Mouse (Mus musculus) small intestine, adult 2 months (tissue): ENCODE measurements around the gene Sephs1. TPM values are rescaled to one million over a fixed set of nuclear protein-coding genes. Genes with fewer than 3 reads are reported as not detected.
"Not testable (repeated sequence)": the region's sequence is repeated elsewhere in the genome, so short reads cannot be mapped to it uniquely, and the experiment has no call there.

ENCODE experiments used
- H3K27ac ChIP-seq: fragments of 200-500 bp; 2 replicates; pipeline ENCODE4 v1.5.1; 2012; ENCODE audit warnings: low read depth, low read length, control low read depth, inconsistent platforms; ENCODE audit not compliant: insufficient read depth
- H3K27me3 ChIP-seq: fragments of 200-500 bp; 2 replicates; pipeline ENCODE4 v1.6.1; 2012; ENCODE audit warnings: mild to moderate bottlenecking, moderate library complexity, low read length, inconsistent platforms; ENCODE audit not compliant: control insufficient read depth, insufficient read depth
- H3K36me3 ChIP-seq: fragments of 200-500 bp; 2 replicates; pipeline ENCODE4 v1.6.1; 2012; ENCODE audit warnings: mild to moderate bottlenecking, low read length, control low read depth, inconsistent platforms; ENCODE audit not compliant: control insufficient read depth, insufficient read depth
- H3K4me1 ChIP-seq: fragments of 200-500 bp; 2 replicates; pipeline ENCODE4 v1.6.1; 2012; ENCODE audit warnings: low read length, inconsistent platforms, mixed read lengths; ENCODE audit not compliant: control insufficient read depth, insufficient read depth, insufficient read length
- H3K4me3 ChIP-seq: fragments of 200-500 bp; 2 replicates; pipeline ENCODE4 v1.5.1; 2012; ENCODE audit warnings: low read depth, mild to moderate bottlenecking, control low read depth, inconsistent platforms, low read length, moderate library complexity
- CTCF ChIP-seq: fragments of 200-500 bp; IDR thresholded peaks from 2 replicates; pipeline ENCODE4 v1.5.1; 2012; ENCODE audit warnings: low read depth, mild to moderate bottlenecking, control low read depth, inconsistent platforms, low read length, moderate library complexity, mixed read lengths; ENCODE audit not compliant: insufficient replicate concordance, insufficient read length; ENCODE audit errors: extremely low read depth
- POLR2A ChIP-seq: fragments of 200-500 bp; IDR thresholded peaks from 2 replicates; pipeline ENCODE4 v1.6.1; 2012; ENCODE audit warnings: low read depth, mild to moderate bottlenecking, control low read depth, inconsistent platforms, low read length, moderate library complexity
- WGBS: fragments of 180-500 bp; shearing (Covaris S2); methylation state at CpG from one replicate; pipeline ENCODE4 v1.1.7; 2018; 5-methylcytosine and 5-hydroxymethylcytosine counted together
- polyA plus RNA-seq: library from polyadenylated mRNA; depleted of rRNA; stranded (reverse); fragments of >200 nt; gene quantifications from 2 replicates; pipeline ENCODE4 v1.2.3, GENCODE M21; 2012; rRNA removed

Gene Sephs1
- polyA plus RNA-seq, 1 experiment, result 12.1 TPM

DNA sequence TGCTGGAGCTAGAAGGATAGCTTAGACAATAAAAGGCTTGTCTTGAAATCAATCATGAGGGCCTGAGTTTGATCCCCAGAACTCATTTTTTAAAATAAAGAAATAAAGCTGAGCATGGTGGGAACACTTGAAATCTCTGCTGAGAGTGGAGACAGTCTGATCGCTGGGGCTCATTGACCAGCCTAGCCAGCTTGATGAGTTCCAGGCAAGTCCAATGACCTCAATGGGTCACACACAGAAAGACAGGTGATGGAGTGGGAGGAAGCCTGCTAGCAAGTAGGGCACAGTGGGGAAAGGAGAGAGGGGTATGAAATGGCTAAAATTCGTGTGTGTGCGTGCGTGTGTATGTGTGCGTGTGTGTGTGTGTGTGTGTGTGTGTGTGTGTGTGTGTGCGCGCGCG, 53.2 kb downstream of the Sephs1 start:
- no peak overlapping the region for H3K4me3 ChIP-seq
- no peaks in the 10 kb centered on the region for H3K4me1 ChIP-seq
- H3K27ac ChIP-seq, result no peak overlapping the region
- TF ChIP-seq CTCF (no peak), POLR2A (no peak)
- H3K27me3 ChIP-seq, result no peaks in the 10 kb centered on the region
- WGBS, result 95% methylated on average over 9 of the region's 9 CpGs
- peaks cover 74% of the 10 kb centered on the region for H3K36me3 ChIP-seq

DNA sequence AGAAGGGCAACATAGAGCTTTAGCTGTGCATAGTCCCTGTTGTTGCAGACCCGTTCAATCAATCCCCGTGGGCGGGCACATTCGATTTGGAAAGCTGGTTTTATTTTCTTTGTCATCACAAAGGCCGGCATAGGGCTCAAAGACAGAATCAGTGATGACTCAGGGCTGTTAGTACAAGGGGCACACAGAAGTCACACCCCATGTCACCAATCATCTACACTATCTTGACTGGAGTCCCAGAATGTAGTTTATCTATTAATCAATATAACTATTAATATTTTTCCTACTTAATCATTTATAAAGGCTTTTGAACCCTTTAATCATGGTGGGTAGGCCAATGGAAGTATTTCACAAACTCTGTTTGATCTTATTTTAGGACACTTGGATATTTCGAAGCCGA, 56.6 kb downstream of the Sephs1 start:
- Histone ChIP-seq H3K4me3 (no peak overlapping the region), H3K36me3 (peaks cover 57% of the 10 kb centered on the region), H3K27me3 (no peaks in the 10 kb centered on the region), H3K4me1 (no peaks in the 10 kb centered on the region), H3K27ac (no peak overlapping the region)
- 72% methylated on average over 7 of the region's 7 CpGs for WGBS
- TF ChIP-seq CTCF (no peak), POLR2A (no peak)

DNA sequence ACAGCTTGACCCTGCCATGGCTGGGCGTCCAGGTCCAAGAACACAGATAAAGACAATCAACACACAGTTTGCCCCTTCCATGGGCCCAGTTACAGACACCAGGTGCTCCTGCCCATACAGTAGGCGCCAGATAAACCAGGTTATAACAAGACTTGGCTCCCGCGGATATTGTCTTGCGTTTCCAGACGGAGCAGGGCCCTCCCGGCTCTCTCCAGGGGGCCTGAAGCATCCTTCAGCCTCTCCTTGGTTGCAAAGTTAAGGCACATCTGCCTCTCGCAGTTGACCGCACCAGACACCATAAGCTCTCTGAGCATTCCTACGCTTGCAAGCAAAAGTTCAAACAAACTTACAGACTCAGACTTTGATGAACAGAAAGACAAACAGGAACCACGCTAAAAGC, 59.5 kb downstream of the Sephs1 start:
- no peak for TF ChIP-seq POLR2A
- TF ChIP-seq CTCF, result no peak
- H3K4me3 ChIP-seq, result no peak overlapping the region
- H3K4me1 ChIP-seq, result no peaks in the 10 kb centered on the region
- no peaks in the 10 kb centered on the region for H3K27me3 ChIP-seq
- no peak overlapping the region for H3K27ac ChIP-seq
- H3K36me3 ChIP-seq, result peaks cover 40% of the 10 kb centered on the region
- WGBS, result 93% methylated on average over 11 of the region's 11 CpGs

DNA sequence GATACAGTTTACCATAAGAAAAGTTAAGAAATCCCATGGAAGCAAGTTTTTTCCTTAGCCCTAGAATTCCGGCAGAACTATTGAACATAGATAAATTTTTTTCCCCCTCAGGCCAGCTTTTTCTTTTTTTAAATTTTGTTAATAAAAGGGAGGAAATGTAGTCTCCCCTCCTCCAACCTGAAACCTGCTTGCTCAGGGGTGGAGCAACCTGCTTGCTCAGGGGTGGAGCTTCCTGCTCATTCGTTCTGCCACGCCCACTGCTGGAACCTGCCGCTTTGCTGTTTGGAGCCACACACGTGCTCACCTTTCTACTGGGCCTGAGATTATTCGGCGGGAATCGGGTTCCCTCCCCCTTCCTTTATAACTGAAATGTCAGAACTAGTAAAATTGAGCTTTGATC, 68.3 kb downstream of the Sephs1 start:
- H3K27me3 ChIP-seq, H3K4me1 ChIP-seq, H3K36me3 ChIP-seq, H3K27ac ChIP-seq, H3K4me3 ChIP-seq: not testable (repeated sequence)
- WGBS, result 39% methylated on average over 8 of the region's 8 CpGs

DNA sequence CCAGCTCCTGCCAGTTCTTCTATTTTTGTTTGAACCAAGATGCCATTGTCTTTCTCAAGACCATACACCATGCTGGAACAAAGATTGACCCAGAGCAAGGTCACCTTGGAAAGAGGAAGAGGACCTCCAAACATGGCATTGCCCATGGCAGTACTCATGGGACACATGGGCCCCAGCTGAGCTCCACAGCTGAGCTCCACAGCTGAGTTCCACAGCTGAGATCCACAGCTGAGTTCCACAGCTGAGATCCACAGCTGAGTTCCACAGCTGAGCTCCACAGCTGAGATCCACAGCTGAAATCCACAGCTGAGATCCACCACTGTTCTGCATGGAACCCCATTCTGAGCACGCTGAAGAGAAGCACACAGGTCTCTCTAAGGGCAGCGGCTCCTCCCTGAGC, 69.6 kb downstream of the Sephs1 start:
- Histone ChIP-seq H3K27me3 (no peaks in the 10 kb centered on the region), H3K27ac (no peak overlapping the region), H3K36me3 (no peaks in the 10 kb centered on the region), H3K4me3 (no peak overlapping the region), H3K4me1 (peaks cover 2% of the 10 kb centered on the region; the same call in 1 of the 2 replicates)
- TF ChIP-seq POLR2A (no peak), CTCF (no peak)
- WGBS, result 97% methylated on average over 2 of the region's 2 CpGs

DNA sequence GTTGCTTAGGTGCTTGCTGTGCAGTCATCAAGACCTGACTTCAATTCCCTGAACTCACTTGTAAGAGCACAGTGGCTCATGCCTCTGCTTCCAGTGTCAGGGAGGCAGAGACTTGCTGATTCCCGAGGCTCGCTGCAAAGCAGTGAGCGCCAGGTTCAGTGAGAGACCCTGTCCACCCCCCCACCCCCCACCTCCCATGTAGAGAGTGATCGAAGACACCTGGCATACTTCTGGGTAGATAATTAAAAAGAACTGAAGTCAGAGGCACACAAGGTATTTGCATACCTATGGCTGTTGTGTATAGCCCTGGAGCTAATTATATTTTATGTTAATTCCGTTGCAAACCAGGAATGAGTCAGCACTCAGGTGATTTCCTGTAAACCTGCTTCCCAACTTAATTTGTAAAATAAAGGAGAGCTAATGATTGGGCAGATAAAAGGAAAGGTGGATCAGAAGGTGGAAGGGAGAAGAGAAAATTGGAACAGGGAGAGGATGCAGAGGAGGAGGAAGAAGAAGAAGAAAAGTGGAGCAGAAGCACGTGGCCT, 72.9 kb downstream of the Sephs1 start:
- H3K36me3 ChIP-seq, result no peaks in the 10 kb centered on the region
- no peaks in the 10 kb centered on the region for H3K27me3 ChIP-seq
- H3K27ac ChIP-seq, result no peak overlapping the region
- TF ChIP-seq POLR2A (no peak), CTCF (no peak)
- WGBS, result 81% methylated on average over 6 of the region's 6 CpGs
- H3K4me3 ChIP-seq, result no peak overlapping the region
- H3K4me1 ChIP-seq, result peaks cover 2% of the 10 kb centered on the region; the same call in 1 of the 2 replicates

DNA sequence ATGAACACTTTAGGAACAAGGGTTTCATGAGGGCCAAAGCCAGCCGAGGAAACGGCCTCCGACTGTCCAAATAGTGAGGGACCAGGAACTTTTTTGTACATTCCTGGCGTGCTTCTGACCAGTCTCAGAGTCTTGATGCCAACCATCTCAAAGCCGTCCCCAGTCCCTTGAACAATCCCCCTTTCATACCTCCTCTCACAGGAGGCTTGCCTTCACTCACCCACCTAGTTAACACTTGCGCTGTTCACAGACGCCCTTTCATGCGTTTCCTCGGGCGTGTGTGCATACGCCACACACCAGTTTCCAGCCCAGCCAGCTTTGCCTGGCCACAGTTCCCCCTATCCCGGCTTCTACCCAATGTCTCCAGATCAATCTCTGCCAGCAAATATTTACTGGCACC, 76.7 kb downstream of the Sephs1 start:
- peaks cover 4% of the 10 kb centered on the region; the same call in 1 of the 2 replicates for H3K4me1 ChIP-seq
- 80% methylated on average over 12 of the region's 12 CpGs for WGBS
- no peaks in the 10 kb centered on the region for H3K36me3 ChIP-seq
- H3K4me3 ChIP-seq, result no peak overlapping the region
- H3K27ac ChIP-seq, result no peak overlapping the region
- no peaks in the 10 kb centered on the region for H3K27me3 ChIP-seq
- TF ChIP-seq POLR2A (no peak), CTCF (no peak)

Other genes with a start within 250 kb of the Sephs1 start
- 1.5 and 3.5 TPM in 2 replicates for gene Prpf18, start 229.5 kb upstream of the Sephs1 start, polyA plus RNA-seq
- gene Bend7, start 163.7 kb upstream of the Sephs1 start, polyA plus RNA-seq, result 2.5 and 17.3 TPM in 2 replicates
- 59.3 and 94.8 TPM in 2 replicates for gene Phyh, start 37.5 kb downstream of the Sephs1 start, polyA plus RNA-seq
- gene Ucma, start 94.6 kb downstream of the Sephs1 start, polyA plus RNA-seq, result not detected in 2 replicates
- 3.3 and 9.1 TPM in 2 replicates for gene Mcm10, start 131.2 kb downstream of the Sephs1 start, polyA plus RNA-seq
- gene Optn, start 182.5 kb downstream of the Sephs1 start, polyA plus RNA-seq, result 21.3 and 51.5 TPM in 2 replicates